Mouse (Mus musculus): Measurements from ENCODE around the gene Fam217a. TPM values are rescaled to one million over a fixed set of nuclear protein-coding genes. Genes with fewer than 3 reads are reported as not detected.
"Not testable (repeated sequence)": the region's sequence is repeated elsewhere in the genome, so short reads cannot be mapped to it uniquely, and the experiment has no call there.

Gene Fam217a
- total RNA-seq (2021): under 1 TPM; 0.39 to 0.67 TPM

DNA sequence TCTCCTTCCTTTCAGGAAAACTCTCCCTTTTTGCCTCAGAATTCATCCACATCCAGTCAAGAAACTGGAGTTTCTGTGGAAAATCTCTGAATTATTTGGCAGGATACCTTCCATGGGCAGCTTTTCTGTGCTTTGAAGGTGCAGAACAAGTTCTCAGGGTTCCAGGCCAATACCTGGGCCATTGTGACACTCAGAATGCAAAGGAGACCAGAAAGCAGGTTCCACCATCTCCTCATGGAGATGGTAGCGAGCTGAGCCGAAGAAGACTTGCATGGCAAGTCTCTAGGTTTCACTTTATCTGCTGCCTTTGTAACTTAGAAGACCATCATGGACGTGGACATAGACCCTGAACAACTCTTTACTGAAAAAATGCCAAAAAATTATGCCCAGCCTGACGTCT, at the start of gene Fam217a, which contains the start of gene 4933417A18Rik:
TSS of gene Fam217a (minus strand) at position 101 of the 400 bp plus-strand sequence.
TSS of gene 4933417A18Rik (plus strand) at position 200 of the 400 bp plus-strand sequence.
- intact Hi-C loops (cut with DNase I): no loop called here
- DNase-seq (ENCODE audit: extremely low spot score in 1 of 2, low spot score in 2 of 2): no peak

DNA sequence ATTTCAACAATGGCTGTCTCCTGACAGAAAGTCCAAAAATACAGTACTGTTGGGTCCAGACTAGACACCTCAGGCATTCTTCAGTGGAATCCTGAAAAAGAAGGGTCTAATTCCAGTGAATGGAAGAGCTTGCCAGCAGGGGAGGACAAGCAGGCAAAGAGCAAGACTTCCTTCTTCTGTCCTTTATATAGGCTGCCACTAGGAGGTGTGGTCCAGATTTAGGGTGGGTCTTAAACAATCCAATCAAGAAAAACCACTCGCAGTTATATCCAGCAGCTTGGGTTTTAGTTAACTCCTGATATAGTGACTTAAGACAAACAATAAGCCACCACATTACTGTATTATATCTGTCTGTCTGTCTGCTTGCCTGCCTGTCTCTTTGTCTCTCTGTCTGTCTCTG, 49.7 kb upstream of the Fam217a start:
- no peak for DNase-seq (ENCODE audit: extremely low spot score in 1 of 2, low spot score in 2 of 2)
- intact Hi-C loops (cut with DNase I): no loop called here

DNA sequence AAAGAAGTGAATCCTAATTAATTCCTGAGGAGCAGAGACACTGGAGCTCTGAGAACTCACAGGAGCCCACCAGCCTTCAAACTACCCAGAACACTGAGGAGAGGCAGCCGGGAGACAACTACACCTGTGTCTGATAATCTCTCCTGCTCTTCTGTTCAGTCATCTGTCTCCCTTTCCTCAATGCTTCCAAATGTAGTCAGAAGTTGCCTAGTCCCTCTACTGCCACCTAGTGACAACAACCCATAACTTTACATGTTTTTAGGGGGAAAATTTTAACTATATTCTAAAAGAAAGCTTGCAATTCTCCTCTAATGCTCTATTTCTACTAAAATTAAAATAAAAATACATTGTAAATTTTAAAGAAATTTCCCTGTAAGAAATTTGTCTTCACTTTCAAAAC, 49.0 kb upstream of the Fam217a start:
- intact Hi-C loops (cut with DNase I): no loop called here
- no peak for DNase-seq (ENCODE audit: extremely low spot score in 1 of 2, low spot score in 2 of 2)

DNA sequence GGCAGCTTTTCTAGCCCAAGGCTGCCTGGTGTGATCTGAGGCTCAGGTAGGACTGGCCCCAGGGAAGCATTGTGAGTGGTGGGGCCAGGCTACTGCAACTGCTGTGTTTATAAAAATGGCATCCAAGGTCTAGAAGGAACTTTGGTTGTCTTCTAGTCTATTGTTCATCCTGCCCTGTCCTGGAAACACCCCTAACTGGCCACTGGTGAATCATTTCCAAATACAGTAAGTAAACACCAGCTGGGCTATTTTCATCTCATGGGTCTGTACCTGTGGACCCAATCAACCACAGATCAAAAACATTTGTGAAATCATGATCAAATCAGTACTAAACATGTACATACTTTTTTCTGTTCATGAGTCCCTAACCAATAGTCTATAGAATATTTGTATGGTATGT, 48.3 kb upstream of the Fam217a start:
- intact Hi-C loops (cut with DNase I); DNase-seq (ENCODE audit: extremely low spot score in 1 of 2, low spot score in 2 of 2): not testable (repeated sequence)

DNA sequence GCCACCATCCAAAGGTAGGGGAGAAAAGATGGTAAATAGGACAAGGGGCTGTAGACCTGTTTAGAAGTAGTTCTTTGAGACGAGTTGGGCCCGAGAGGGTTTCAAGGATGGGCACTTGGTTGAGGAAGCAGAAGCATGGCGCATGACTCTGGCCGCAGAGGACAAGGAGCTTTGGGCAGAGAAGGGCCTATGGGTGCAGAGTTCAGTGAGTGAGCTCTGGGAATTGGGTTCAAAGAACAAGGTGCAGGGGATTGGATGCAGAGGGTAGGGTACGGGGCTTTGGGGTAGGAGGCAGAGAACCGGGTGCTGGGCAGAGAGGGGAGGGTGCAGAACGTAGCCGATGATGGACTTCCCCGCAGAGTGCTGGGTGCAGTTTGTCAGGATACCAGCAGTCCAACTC, 41.5 kb upstream of the Fam217a start:
- DNase-seq (ENCODE audit: extremely low spot score in 1 of 2, low spot score in 2 of 2); intact Hi-C loops (cut with DNase I): not testable (repeated sequence)

DNA sequence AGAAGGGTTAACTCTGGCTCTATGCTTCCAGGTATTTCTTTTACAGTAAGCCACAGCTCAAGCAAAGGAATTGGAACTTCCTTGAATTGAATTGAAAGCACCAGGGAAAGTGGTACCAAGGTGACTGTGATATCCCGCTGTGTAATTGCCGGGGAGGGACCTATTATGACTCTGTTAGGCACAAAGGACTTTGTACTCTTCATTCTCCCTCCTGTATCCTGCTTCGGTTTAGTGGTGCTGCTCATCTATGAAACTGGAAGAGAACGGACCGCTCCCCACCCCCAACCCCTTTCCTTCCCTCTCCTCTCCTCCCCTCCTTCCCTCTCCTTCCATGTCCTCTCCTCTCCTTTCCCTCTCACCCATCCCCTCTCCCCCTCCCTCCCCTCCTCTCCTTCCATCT, 40.8 kb upstream of the Fam217a start:
- no peak for DNase-seq (ENCODE audit: extremely low spot score in 1 of 2, low spot score in 2 of 2)
- intact Hi-C loops (cut with DNase I): loop anchor here (5.0 kb wide), 1 partner anchor 48 kb away; no protein-coding TSS in a partner anchor

DNA sequence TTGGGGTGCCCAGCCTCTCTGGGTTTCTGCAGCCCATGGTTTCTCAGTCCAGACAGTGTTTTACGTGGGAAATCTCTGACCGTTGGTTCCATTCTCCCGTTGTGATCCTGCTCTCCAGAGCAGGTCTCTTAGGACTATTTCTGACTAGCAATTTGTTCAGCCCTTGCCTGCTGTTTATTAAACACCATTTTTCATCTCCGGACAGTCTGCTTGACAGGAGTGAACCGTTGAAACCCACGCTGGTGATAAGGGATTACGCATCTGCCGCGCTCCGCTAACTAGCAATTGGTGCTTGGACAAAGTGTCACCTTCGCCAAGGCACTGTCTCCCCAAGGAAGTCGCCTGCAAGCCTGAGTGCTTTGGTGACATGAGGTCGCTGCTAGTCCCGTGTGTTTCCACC, 40.3 kb upstream of the Fam217a start:
- intact Hi-C loops (cut with DNase I): loop anchor here (5.0 kb wide), 1 partner anchor 47 kb away; no protein-coding TSS in a partner anchor
- no peak for DNase-seq (ENCODE audit: extremely low spot score in 1 of 2, low spot score in 2 of 2)

DNA sequence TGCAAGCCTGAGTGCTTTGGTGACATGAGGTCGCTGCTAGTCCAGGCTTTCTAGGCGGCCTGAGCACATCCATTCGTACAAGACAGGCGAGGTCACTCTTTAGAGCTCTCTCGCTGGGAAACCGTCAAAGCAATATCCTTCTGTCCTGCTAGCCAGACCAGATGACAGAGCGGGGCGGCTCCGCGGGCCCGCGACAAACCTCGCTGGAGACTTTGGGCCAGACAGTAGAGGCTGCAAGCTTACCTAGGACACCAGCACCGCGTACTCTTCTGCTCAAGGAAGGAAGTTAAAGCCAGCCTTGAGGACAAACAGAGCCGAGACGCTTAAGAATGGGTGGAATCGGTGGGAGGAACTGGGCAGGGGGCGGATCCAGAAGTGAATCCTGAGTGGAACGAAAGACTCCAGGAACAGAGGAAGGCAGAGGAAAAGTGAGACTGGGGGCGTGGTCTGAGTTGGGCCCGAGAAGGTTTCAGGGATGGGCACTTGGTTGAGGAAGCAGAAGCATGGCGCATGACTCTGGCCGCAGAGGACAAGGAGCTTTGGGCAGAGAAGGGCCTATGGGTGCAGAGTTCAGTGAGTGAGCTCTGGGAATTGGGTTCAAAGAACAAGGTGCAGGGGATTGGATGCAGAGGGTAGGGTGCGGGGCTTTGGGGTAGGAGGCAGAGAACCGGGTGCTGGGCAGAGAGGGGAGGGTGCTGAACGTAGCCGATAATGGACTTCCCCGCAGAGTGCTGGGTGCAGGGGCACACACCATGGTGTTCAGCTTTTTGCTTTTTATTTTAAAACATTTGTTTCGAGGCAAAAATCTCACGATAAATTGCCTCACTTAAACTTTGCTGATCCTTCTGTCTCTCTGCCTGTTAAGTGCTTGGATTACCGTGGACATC, 39.6 kb upstream of the Fam217a start, which contains the start of gene Eci3:
TSS of gene Eci3 (minus strand) at position 300 of the 887 bp plus-strand sequence.
- intact Hi-C loops (cut with DNase I): loop anchor here (5.0 kb wide), 1 partner anchor 46 kb away; no protein-coding TSS in a partner anchor
- peak in 1 of 2 experiments; percentile 52 for DNase-seq (ENCODE audit: extremely low spot score in 1 of 2, low spot score in 2 of 2)

DNA sequence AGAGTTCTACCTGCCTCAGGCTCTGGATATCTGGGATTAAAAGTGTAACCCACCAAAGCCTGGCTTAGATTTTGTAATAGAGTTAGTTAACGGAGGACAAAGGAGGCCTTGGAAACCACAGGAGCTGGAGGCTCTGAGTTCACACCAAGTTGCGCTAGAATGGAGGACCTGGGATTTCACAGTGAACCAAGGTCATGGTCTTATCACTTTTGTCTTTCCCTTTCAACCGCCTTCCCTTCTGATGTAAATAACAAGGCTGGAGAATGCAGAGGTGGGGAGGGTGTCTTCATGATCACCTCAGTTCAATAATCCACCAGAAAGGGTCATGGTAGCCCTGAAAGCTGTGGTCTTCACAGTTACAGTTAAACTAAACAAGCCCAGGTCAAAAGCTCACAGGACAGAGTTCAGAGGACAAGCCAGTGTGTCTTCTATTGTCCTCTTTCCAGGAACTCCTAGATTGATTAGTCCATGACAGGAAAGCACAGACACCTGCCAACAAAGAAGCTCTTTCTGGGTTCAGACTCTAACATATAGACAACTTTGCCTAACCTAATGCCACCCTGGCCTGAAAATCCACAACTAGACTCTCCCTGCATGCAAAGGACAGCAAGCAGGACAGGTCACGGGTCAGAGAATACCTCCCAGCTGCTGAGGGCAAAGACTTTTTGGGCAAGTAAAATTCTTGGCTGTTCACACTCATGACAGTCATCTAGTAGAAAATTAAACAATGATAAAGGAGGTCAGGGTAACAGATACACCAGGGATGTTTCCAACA, 37.1 kb upstream of the Fam217a start:
- DNase-seq (ENCODE audit: extremely low spot score in 1 of 2, low spot score in 2 of 2): no peak
- intact Hi-C loops (cut with DNase I): loop anchor here (5.0 kb wide), 1 partner anchor 44 kb away; no protein-coding TSS in a partner anchor

DNA sequence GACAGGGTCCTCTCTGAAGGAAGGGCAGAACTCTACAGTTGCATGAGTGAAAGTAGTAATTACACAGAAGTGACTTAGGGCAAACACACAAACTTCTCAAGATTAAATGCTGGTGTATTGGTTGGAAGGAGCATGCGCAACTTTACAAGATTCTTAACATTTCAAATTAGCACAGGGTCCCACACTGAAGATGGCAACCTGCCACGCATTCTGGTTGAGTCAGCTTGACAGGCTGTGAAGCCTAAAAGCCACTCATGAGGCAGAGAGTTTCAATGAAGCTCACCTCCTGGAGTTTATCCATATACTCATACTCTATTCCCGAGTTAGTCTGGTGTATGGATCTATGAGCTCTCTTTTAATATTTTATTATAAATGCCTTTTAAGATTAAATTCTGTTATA, 34.0 kb upstream of the Fam217a start:
- intact Hi-C loops (cut with DNase I): not testable (repeated sequence)

DNA sequence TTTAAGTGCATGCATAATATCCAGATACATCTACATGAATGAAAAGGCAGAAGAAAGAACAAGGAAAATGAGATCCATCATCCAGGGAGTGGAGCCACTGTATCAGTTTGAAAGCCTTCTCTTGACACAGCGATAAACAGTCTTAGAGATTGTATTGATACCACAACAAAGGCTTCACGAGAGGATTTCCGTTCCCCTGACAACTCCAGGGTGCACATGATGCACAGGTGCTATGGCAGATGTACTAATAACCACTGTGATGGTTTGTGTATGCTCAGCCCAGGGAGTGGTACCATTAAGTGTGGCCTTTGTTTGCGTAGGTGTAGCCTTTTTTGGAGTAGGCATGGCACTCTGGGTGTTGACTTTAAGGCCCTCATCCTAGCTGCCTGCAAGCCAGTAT, 32.8 kb upstream of the Fam217a start:
- intact Hi-C loops (cut with DNase I): no loop called here
- no peak for DNase-seq (ENCODE audit: extremely low spot score in 1 of 2, low spot score in 2 of 2)

More for the DNA sequence above, 34.0 kb upstream of the Fam217a start:
- DNase-seq (ENCODE audit: extremely low spot score in 1 of 2, low spot score in 2 of 2): not testable (repeated sequence)

DNA sequence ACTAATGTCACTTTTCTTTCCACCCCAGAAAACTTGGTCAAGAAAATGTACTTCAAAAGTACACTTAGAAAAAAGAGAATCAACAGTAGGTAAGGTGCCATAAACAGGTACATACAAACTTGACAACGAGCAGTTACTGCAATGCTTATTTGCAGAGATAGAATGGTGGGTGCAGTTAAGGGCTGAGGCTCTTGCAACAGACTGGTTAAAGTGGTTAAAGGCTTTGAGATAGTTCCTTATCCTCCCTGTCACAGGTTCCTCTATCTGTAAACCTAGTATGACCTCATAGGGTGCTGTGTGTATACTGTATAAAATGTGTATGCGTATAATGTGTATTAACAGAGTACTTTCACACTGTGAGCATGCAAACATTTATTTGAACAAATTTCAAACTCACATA, 27.3 kb upstream of the Fam217a start:
- intact Hi-C loops (cut with DNase I): not testable (repeated sequence)

DNA sequence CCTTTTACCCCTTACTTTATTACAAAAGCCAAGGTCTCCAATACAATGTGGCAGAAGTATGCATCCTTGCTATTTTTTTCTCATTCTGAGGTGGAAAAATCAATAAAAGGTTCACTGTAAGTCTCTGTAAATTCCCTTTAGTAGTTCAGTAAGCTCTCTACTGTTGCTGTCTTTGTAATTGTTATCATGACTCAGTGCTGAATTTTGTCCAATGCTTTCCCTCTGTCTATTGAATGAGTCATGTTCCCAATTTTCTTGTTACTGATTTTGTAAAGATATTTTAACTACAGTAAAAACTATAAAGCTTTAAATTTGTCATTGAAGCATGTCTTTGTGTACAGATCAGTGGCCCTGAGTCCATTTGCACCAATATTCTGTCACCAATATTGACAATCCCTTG, 18.3 kb upstream of the Fam217a start:
- no peak for DNase-seq (ENCODE audit: extremely low spot score in 1 of 2, low spot score in 2 of 2)
- intact Hi-C loops (cut with DNase I): no loop called here

More for the DNA sequence above, 27.3 kb upstream of the Fam217a start:
- not testable (repeated sequence) for DNase-seq (ENCODE audit: extremely low spot score in 1 of 2, low spot score in 2 of 2)

DNA sequence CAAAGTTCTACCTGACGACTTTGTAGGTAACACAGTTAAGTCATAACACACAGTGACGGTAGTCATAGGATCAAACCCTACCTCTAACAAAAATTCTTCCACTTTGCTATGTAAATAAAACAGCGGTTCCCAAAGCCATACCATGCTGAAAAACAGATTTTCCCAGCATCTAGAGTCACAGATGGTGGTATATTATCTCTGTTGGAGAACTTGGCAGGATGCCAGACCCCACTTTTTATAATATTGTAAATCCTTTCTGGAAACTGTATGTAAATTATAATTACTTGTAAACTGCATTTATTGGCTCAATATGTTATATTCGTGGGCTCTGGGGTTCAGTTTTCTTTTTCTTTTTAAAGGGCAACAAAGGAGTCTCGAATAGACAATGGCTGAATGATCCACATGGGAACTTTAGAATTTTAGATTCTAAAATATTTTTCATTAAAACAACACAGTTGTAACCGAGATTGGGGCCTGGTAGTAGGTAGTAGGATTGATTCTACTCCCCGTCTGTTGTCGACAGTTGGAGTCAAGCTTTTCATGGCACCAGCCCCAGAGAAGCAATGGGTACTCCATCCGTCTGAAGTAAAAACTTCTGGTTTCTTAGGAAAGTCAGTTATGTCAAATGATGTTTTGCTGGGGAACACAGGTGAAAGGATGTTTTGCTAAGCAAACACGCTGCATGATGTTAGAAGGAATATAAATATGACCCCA, 11.0 kb upstream of the Fam217a start:
- intact Hi-C loops (cut with DNase I): no loop called here
- peak; percentile 28 to 46 for DNase-seq (ENCODE audit: extremely low spot score in 1 of 2, low spot score in 2 of 2)

DNA sequence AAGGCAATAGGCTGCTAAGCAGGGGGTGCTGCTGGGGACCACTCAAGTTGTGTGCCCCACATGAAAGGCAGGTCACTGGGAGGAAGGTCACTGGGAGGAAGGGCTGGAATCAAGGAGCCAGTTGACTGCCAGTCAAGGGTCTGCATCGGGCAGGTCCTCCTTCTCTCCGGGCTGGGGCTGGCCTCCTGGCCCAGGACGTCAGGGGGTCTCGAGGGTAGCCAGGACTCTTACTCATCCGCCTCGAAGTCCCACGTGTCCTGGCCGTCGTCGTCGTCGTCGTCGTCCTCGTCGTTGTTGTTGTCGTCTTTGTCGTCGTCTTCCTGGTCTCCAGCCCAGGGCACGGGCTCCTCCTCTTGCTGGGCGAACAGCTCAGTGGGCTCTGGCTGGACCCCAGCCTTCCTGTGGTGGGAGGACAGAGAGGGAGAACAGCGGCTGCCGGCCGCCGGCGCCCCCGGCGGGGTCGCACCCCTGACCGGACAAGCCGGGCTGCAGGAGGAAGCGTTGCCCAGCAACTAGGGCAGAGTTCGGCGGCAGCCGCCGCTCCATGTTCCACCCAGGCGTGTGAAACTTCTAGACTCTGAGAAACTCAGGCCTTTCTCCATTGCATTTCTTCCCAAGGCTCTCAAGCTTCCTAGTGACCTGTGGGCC, 7.5 kb downstream of the Fam217a start:
- intact Hi-C loops (cut with DNase I): loop anchor here (5.0 kb wide), 1 partner anchor 46 kb away; the partner anchor contains the start of gene Eci3
- peak in 1 of 2 experiments; percentile 53 for DNase-seq (ENCODE audit: extremely low spot score in 1 of 2, low spot score in 2 of 2)

DNA sequence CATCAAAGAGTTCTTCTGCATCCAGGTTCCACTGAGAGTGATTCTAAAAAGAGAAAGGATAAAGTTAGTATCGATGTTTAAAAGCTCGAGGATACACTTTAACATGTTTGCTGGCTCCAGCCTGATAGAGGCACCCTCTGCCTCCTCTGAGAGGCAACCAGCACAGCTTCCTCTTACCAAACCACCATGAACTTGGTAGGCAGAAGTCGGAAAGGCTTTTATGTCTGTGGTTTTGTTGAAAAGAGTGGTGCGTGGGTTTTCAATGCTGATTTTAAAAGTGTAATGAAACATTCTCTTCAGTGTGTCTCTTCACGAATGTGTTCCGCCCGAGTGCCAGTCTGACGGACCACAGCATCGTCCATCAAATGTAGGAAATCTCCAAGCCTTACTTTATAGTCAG, 9.5 kb downstream of the Fam217a start:
- no peak for DNase-seq (ENCODE audit: extremely low spot score in 1 of 2, low spot score in 2 of 2)
- intact Hi-C loops (cut with DNase I): loop anchor here (5.0 kb wide), 1 partner anchor 48 kb away; the partner anchor contains the start of gene Eci3

DNA sequence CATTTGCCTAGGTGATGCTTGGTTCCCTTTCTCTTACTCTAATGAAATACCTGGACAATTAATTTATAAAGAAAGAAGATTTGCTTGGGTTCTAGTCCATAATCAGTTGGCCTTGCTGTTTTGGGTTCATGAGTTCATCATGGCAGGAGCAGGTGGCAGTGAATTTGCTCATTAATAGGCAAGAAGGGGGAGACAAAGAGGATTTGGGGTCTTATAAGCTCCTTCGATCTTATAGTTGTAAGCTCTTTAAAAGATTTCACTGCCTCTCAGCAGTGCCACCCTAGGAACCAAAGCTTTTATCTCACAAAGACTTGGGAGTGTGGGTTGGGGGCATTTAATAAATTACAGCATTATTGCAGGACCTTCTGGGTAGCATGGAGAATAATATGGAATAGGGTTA, 31.2 kb downstream of the Fam217a start:
- intact Hi-C loops (cut with DNase I): no loop called here
- no peak for DNase-seq (ENCODE audit: extremely low spot score in 1 of 2, low spot score in 2 of 2)

DNA sequence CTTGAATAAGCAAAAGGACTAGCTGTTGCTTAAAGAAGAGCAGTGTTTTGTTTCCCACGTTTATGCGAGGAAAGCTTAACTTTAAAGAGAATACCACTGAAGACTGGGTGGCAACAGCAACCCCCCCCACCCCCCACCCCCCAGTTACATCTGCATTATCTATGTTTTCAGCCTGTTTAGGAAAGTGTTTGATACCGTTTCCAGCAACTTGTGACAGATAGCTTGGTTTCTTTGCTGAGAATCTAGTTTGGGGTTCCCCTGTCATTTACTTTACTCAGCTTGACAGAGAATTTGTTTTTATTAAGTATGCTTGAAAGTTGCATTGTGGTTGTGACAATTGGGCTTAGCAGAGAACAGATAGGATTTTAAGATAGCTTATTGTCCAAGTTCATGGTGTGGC, 47.6 kb downstream of the Fam217a start:
- intact Hi-C loops (cut with DNase I): loop anchor here (10.0 kb wide), 2 partner anchors 532 to 692 kb away; partner anchors contain the start of gene Slc22a23

More for the DNA sequence above, 47.6 kb downstream of the Fam217a start:
- DNase-seq (ENCODE audit: extremely low spot score in 1 of 2, low spot score in 2 of 2): no peak
